Mouse (Mus musculus): ENCODE results near the gene Nhlrc4.

Gene Nhlrc4

DNA sequence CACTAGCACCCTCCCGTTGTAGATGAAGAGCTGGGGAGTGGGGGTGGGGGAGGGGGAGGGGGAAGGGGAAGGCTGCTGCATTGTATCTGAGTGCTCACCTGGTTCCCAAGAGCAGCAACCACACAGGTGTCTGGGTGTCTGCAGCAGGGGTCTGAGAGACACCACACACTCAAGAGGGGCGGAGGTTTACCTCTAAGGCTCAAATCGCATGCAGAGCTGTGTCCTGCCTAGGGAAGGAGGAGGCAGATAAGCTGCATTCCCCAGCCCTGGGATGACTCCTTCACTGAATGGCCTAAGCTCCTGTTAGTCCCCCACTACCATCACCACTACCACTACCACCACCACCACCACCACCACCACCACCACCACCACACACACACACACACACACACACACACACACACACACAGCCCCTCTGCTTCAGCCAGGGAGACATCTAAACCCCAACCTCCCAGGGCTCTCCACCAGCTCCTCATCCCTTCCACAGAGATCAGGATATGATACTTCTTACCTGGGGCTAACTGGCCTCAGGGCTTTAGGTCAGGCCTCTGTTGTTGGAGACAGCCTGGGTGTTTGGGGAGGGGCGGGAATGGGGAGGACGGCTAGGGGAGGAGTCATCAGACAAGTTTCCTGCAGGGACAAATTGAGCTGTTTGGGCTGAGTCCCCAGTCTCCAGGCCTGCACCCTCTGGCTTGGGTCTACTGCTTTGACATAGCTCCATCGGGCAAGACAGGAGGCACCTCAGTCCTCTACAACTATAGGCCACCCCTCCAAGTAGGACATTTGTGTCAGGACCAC, at the start of gene Nhlrc4, which contains the start of gene Pigq:
Gene Nhlrc4 (minus strand): TSS at position 596 of the 798 bp plus-strand sequence.
Gene Pigq (minus strand): TSS at position 571 of the 798 bp plus-strand sequence.
- no peak for DNase-seq (ENCODE audit: low spot score)

DNA sequence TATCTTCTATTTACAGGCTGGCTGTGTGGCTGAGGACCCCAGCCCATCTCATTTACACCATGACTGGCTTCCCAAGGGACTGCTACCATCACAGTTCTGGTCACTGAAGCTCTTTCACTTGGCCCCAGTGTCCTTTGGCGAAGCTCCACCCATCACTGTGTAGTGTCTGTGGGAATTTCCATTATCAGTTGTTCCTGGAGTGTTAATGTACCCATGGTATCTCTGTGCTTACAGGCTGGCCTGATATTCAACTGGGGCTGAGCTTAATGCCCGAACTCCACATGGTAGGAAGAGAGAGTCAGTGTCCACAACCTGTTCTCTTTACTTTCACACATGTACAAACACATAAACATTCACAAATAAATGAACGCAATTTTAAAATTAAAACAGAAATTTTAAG, 48.7 kb upstream of the Nhlrc4 start:
- no peak for DNase-seq (ENCODE audit: low spot score)

DNA sequence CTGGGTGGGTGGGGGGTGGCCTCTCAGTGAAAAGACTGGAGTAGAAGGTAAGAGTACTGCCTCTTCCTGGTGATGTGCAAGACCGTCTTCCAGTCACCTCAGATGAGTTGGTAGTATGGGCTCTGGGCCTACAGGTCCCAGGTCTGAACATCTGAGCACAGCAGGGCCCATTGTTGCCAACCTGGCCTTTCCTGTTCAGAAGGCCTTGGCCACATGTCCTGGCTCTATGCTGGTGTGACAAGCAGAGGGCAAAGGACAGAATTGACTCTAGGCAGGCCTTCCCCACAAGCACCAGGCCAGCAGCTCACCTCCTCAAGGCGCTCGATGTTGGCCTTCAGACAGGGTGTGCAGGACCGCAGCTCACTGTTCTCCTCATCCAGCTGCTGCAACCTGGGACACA, 47.5 kb upstream of the Nhlrc4 start:
- no peak for DNase-seq (ENCODE audit: low spot score)

DNA sequence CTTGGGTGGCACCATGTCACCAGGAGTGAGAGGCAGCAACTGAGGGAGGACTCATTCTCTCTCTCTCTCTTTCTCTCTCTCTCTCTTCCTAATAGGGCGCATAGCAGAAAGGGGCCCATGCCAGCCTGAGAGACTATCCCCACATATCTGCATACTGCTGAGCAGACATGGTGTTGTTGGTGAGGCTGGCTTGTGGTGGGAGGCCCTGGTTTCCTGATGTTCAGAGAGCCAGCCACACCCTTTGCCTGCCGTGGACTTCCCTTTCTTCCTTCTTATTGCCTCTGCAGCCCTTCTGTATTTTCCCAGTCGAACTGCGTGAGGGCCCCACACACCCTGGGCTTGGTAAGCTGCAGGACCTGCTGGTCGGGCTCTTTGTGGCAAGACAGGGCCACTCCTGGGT, 45.6 kb upstream of the Nhlrc4 start:
- DNase-seq (ENCODE audit: low spot score), result no peak

DNA sequence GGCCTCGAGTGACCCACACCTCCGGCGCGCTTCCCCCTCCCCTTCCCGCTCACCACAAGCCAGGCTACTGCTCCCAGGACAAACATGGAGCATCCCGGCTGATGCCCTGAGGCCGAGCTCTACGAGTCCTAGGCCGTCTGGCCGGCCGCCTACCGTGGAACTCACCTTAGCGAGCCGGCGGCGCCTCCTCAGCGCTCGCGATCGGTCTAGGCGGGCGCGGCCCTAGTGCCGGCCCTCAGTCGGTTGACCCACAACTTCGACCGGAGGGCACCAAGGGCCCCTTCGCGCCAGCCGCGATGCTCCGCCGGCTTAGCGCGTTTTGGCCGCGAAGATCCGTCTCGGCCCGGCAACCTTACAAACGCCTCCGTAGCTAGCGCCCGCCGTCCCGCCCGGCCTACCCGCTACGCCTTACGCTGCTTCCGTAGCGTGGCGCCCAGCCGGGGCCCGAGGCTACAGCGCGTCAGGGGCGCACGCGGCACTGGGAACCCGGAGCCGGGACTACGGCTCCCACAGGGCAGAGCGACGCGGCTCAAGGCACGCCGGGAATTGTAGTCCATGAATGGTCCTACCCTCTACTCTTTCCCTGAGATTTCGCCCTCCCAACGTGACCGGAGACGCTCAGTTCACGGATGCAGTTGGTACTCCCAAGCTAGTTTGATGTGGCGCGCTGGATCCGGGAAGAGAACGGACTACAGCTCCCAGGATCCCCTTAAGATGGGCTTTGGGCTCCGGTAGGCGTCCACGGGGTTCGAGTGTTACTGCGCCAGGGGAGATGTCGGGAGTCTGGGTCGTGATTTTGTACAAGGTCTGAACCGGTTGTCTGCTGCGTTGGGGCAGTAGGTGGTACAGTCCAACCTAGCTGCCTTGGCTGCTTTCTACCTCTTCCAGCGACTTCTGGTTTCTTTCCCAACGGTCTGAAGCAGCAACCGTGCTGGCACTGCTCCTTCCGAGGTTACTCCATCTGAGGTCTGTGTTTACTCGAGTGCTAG, 40.8 kb upstream of the Nhlrc4 start, which contains the start of gene Capn15:
Gene Capn15 (minus strand): TSS at position 491 of the 989 bp plus-strand sequence.
- peak; percentile 92 for DNase-seq (ENCODE audit: low spot score)

DNA sequence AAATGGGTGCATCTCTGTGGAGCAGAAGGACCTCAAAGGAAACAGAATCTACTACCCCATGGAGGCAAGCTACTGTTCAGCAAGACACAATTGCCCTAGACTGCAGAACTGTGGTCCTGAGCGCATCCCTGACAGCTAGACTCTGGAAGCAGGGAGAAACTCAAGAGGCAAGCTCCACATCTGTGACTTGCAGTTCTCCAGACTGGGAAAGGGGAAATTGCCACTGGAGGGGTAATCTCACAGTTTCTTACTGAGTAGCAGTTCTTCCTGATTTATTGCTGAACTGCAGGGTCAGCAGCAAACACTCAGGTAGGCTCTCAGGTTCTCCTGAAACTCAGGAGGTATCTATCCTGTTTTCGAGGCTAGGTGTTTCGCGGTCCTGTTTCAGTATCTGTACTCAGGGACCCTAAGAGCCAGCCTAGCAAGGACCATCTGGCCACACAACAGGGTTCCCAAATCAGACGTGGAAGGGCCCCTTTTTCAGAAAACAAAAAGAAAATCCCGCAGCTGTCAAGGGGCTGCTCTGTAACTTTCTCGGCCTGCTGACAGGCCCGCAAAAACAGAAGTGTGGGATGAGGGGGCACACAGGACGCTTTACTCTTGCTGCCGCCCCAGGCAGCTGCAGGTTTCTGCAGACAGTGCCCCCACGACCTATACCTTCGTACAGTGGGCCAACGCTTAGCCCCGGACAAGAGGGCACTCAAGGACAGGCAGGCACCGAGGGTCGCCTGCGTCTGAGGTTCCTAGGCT, 40.0 kb upstream of the Nhlrc4 start:
- no peak for DNase-seq (ENCODE audit: low spot score)

DNA sequence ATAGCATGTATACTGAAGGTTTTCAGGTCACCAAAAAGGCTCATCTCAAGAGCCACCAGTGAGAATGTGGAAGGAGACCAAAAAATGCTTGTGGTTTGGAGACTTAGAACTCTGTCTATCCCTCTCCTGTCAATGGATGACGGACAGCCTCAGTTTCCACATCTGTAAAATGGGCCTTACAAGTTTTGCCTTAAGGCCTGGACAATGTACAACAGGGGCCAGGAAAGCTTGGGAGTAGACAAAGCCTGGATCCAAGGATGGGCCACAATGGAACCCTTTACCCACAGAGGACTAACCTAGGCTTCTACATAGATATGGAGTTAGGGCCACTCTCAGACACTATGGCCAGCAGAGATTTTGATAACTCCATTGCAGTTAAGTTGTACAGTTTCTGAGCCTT, 39.3 kb upstream of the Nhlrc4 start:
- no peak for DNase-seq (ENCODE audit: low spot score)

DNA sequence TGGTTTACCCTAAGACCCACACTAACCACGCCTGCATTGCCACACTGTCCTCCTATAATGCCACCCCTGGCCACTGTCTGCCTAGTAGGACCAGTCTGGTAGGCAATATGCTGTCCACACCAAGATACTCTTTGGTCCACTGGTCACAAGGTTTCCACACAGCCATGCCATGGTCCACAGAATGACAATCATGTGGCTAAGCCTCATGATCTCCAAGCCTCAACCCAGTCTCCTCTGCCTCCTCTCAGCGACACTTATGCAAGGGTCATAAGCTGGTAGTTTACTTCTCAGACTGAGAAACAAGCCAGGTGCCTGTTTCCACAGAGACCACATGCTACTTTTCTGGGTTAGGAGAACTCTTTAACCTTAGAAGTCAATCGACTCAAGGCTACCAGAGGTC, 38.2 kb upstream of the Nhlrc4 start:
- DNase-seq (ENCODE audit: low spot score), result no peak

DNA sequence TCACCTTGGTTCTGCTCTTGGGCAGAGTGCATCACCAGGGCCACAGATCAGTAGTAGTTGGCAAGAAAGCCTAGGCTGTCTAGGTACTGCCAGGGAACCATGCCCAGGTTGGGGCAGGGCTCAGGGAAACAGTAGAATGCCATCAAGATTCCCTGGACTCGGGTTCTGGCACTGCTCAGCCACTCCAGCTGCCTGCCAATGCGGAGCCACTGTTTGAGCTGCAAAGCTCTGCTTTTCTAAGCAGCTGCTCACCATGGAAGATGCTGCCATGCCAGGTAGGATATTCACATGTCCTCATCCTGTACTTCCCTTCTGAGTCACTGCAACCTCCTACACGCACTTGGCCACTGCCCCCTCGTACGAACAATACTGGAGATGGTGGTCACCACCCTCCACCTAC, 36.1 kb upstream of the Nhlrc4 start:
- DNase-seq (ENCODE audit: low spot score), result no peak

DNA sequence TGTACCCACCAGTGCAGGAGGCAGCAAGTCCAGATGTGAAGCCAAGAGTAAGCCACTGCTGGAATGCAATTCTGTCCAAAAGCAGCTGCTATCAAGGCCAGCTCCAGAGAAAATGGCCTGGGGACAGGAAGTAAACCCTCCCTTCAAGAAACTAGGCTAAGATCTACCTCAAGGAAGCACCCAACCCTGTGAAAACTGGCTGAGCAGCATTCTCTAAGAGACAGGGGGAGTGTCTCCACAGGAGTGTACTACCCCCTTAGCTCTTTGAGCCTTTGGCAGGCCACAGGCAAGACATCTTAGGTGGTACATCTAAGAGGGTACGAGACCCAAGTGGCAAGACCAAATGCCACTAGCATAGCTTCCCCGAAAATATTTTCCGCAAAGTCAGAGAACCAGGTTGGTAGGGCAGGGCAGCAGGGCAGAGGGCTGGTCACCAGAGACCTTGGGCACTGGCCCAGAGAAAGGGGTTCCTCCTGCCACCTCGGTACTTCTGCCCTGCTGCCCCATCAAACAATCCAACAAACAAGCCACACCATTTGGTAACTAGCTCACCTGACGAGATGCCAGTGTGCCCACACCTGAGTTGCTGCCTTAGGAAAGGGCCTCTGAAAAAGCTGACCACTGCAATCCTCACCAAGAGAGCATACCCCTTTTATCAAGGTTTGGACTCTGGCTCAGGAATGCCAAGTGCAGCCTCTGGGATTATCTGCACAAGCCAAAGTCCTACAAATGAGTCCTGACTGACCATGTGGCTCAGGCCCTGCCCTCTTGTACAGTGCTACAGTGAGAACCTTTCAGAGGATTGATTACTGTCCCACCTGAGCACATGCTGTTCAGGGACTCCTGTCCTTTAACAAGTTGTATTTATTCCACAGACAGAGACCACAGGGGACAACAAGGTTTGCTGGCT, 35.3 kb upstream of the Nhlrc4 start:
- no peak for DNase-seq (ENCODE audit: low spot score)

DNA sequence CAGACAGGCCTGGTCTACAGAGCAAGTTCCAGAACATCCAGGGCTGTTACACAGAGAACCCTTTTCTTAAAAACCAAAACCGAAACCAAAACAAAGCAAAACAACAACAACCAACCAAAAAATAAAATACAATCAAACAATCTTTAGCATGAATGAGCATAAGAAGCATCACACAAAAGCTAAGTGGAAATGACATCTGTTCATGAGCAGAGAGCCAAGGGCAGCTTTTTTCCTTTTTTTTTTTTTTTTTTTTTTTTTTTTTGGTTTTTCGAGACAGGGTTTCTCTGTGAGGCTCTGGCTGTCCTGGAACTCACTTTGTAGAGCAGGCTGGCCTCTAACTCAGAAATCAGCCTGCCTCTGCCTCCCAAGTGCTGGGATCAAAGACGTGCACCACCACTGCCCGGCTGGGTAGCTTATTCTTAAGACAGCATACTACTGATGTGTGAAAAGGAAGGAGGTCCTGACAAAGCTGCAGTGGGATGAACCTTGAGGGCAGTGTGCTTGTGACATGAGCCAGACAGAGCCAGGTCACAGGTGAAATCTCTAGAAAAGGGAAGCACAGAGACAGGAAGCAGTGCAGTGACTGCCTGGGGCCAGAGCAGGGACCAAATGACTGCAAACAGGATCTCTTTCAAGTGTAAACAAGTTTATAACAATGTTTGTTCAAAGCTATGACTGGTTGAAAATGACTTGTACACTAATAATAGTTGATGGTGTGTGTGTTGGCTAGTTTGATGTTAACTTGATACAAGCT, 26.4 kb upstream of the Nhlrc4 start:
- DNase-seq (ENCODE audit: low spot score), result no peak

DNA sequence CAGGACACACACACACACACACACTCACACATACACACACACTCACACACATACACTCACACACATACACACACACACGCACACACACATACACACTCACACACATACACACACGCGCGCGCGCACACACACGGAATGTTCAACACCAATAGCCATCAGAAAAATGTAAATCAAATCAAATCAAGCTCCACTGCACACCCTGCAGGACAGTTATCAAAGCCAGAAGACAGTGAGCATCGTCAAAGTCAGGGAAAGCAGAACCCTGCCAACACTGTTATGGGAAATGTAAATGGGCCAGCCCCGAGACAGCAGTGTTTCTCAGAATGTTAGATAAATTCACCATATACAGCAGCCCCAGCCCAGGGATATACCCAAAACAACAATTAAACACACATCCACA, 25.7 kb upstream of the Nhlrc4 start:
- DNase-seq (ENCODE audit: low spot score), result no peak

DNA sequence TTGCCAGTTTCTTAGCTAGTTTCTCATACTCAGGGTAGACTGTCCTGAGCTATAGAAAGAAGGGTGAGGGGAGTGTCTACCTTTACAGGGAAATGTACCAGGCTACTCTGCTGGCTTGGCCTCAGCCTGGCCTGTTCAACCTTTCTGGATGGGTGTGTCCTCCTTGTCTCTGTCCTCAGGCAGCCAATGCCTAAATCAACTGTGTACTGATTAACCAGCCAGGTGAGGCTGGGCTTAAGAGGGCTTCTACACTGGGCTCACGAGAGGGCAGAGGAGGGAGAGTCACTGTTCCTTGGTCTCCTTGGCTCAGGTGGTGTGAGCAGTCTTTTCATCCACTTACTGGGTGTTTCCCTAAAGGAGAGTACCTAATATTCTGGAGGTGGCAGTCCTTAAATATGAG, 23.4 kb upstream of the Nhlrc4 start:
- no peak for DNase-seq (ENCODE audit: low spot score)

DNA sequence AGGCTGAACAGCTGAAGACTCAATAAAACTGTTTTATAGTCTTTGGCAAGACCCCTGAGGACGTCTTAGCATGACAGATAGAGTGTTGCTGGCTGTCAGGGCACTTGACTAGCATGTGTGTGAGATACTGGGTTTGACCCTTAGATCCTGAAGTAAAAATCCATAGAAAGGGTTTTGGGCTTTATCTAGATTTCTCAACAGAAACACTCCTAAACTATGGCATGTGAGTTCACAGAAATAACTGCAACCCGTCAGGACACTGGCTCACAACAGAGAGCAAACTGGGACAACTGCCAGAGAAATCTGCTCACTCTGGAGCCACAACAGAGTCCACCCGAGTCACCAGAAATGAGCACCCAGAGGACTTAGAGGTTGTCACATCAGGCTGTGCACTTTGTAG, 22.9 kb upstream of the Nhlrc4 start:
- no peak for DNase-seq (ENCODE audit: low spot score)

DNA sequence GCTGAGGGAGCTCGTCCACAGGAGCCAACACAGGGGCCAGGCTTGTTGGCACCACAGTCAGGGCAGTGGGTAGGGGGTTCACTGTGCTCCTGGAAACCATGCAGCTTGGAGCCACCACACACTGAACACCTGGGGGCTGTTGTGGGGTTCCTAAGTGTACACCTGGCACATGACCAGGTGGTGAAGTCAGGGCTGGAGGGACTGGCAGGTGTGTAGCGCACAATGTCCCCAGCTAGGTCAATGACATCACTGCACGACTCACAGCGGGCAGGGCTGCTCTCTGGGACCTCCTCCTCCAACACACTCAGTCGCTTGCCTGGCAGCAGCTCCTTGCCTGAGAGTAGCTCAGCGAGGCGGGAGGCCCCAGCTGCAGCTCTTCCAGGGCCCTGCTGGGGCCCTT, 19.5 kb upstream of the Nhlrc4 start:
- no peak for DNase-seq (ENCODE audit: low spot score)

DNA sequence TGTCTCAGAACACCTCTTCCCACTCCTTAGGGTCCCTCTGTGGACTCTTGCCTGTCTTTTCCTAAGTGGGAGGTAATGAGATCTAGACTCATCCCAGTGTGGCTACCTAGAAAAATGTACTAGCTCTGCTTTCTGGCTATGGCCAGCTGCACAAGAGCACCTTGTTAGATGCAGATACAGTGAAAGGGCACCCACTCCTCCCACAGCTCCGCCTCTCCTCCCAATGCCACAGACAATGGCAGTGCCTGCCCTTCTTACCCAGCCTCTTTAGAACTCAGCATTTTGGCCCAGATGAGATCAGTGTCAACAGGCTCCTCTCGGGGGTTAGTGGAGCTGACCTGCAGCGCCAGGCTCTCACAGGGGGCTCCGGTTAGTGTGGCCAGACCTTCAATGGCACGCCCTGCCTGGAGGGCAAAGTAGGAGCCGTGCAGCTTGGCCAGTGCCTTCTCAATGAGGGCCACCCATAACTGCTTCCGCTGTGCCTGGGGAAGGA, 17.7 kb upstream of the Nhlrc4 start:
- no peak for DNase-seq (ENCODE audit: low spot score)

DNA sequence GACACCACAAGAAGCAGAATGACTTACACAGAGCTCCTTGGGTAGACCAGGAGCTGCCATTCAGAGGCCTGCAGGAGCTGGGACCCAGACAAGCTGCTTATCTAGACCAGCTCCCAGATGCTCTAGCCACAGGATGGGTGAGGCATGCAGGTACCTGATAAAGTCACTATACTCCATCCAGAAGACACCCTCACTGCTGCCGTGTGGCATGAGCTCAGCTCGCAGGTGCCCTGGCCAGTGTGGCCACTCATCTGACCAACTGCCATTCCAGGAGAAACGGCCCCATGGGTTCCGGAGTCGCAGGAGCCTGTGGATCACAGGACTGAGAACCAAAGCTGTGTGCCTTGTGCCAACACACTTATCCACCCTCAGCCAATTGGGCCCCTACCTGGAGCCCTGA, 16.8 kb upstream of the Nhlrc4 start:
- no peak for DNase-seq (ENCODE audit: low spot score)

DNA sequence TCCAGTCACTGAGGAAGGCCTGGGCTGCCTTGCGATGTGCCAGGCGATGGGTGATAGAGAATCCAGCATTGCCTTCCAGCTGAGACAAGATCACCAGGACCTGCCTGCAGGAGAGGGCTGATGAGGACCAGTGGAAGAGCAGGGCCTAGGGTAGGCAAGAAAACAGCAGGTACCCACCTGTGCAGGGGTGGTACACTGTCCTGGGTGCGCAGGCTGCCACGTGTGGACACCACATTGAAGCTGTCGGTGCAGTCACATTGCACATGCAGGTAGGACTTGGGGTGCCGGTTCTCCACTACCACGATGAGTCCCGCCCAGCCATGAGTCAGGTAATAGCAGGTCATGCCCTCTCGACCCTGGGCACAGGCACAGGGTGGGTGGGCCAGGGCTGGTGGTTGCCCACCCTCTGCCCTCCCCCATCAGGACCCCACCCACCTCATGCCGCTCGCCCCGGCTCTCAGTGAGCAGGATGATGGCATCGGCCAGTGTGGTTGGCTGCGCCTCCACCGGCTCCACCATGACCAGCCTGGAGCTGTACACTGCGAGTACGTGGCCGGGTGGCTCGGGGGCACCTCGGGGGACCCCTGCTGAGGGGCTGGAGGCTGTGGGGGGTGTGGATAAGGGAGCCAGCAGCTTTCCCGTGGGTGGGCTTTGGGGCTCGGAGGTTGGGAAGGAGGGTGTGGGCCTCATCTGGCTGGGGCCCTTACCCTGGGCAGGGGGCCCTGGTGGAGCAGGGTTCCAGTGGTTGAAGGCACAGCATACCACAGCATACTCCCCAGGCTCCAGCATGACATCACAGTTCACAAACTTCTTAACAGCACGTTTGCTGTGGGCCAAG, 15.1 kb upstream of the Nhlrc4 start:
- DNase-seq (ENCODE audit: low spot score), result peak; percentile 45

DNA sequence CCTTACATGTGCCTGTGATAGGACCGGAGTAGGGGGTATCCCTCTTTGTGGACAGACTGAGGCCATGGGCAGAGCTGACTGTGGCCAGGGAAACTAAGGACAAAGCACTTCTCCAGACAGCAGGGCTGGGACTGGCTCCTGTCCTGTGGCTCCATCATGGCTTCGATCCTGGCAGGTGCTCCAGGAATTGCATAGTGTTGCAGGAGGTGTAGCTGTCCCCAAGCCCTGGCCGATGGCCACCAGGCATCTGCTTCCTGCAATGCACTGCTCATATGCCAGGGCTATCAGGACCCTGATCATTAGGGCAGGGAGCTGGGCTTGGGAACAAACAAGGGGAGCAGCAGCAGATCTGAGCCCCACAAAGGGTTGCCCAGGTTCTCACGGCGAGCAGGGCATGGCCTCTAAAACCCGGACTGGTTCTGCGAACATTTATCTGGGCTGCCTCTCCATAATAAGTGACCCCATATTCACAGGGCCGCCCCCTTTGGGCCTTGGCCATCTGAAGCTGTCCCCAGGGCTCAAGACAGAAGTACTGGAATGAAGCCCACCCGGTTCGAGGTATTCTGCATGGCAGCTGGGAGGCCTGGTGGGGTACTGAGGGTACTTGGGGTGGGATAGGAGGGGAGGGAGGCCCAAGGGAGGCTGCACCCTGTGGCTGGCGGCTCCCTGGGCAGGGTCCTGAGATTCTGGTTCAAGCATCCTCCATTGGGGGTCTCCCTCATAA, 14.2 kb upstream of the Nhlrc4 start:
- DNase-seq (ENCODE audit: low spot score), result no peak

All from testis, postnatal 10 days (tissue).